Mouse (Mus musculus): ENCODE measurements around the gene Sh2b3.
"Not testable (repeated sequence)": the region's sequence is repeated elsewhere in the genome, so short reads cannot be mapped to it uniquely, and the experiment has no call there.

Sh2b3 gene

DNA sequence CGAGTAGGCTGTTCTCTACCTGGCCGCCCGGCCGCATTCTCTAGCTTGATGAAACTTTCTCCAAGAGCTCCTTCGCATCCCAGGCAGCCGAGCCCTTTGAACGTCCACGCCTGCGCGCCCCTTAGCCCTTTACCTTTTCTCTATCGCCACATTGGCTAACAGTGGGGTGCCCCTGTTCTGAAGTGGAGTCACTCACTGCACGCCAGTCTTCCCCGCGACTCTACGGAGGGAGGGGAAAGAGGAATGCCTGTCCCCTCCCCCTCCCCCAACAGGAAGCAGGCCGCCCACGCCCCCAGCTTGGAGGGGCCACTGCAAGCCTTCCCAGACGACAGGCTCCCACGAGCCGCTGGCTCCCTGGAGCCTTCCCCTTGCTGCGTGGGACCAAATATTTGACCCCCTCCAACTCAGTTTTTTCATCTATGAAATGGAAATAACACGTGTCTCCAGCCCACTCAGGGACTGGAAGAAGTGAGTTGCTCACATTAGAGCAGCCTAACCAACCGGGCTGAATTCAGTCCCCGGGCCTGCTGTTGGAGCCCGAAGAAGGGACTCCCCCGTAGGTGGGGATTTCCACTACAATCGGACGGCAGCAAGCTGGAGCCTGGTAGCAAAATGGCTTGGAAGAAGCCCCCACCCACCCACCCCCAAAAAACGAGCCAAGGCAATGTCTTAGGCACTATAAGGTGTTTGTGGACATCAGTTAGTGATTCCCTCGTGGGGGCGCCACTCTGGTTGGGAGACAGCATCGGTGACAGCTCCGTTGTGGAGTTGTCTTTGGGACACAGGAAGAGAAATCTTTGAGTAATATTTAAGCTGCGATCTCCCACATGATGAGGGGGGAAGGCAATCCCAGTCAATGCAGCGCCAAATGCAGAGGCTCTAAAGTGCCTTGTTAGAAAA lies at the start of gene Sh2b3:
Gene Sh2b3 (minus strand): TSS at position 206 of the 900 bp plus-strand sequence.
- in situ Hi-C loops (cut with MboI): no loop called here

DNA sequence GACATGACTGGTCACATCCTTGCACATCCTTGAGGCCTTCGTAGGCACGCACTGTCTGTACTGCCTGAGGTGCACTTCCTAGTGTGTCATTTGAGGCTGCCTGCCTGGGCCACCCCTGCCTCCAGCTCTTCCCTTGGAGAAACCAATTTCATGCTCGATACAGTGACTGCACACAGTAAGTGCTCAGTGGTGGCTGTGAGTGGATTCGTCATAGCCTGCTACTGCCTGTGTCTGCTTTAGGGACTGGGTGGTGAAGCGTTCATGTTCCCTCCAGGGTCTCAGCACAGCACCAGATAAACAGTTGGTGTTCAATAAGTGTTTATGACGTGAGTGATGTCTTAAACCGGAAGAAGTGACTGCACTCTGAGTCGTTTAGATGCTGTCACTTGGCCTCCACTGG lies 45.9 kb upstream of the Sh2b3 start:
- in situ Hi-C loops (cut with MboI): no loop called here

DNA sequence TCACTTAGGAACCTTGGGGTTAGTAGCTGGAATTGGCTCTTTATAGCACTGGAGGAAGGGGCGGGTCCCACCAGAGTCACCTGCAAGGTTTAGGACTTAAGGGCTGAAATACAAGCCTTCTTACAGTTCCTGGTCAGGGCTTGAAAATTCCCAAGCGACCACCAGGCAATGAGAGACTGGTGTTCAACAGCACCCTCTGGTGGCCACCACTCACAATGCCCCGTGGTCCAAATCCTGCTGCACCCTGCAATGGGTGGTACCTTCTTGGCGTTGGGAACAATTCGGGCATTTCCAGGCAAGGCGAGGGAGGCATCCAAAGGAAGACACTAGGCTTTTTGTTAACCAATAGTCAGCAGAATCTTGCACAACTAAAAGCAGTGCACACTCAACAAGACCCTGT lies 41.8 kb upstream of the Sh2b3 start:
- in situ Hi-C loops (cut with MboI): no loop called here

DNA sequence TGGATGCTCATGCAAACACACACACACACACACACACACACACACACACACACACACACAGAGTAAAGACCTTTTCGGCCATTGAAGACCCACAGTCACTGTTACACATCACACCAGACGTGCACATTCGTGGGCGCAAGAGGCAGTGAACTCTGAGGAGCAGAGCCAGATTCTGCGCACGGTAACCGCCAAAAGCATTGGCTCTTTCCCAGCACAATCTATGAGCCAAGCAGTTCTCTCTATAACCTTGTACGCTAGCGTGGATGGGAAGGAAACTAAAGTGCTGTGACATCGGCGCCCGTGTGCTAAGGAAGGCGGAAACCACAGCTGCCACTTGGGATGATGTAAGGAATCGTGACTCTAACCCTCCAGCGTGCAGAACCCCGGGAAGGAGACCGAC lies 41.3 kb upstream of the Sh2b3 start:
- in situ Hi-C loops (cut with MboI): no loop called here

DNA sequence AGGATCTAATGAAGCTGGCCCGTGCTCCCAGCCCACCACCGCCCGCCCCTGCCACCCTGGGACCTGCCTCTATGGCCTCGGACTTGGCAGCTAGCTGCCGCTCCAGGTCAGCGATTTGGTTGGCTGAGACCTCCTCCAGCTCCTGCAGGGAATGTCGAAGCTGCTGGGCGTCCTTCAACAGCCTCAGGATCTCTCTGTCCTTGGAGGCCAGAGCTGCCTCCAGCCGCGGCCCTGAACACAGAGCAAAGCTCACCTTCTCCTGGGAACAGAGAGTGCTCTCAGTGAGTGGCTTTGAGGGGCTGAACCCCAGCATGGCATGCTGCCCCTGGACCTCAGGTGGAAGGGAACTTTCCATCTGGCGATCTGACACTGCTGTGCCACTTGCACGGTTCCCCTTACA lies 39.5 kb upstream of the Sh2b3 start:
- in situ Hi-C loops (cut with MboI): no loop called here

DNA sequence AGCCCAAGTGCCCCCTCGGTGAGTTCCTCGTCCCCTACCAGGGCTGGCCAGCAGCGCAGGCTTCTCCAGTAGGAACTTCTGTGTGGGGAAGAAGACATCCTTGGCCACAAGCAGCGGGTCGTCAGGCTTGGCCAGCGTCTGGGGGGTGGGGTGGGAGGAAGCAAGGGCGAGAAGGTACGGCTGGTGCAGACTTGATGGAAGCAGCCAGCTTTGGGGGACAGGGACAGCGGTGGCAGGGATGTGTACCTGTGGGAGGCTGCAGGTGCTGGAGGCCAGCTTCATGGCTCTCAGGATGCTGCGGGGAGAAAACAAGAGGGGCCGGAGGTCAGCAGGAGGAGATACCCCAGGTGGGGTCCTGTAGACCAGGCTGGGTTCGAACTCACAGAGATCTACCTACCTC lies 37.6 kb upstream of the Sh2b3 start:
- in situ Hi-C loops (cut with MboI): no loop called here

DNA sequence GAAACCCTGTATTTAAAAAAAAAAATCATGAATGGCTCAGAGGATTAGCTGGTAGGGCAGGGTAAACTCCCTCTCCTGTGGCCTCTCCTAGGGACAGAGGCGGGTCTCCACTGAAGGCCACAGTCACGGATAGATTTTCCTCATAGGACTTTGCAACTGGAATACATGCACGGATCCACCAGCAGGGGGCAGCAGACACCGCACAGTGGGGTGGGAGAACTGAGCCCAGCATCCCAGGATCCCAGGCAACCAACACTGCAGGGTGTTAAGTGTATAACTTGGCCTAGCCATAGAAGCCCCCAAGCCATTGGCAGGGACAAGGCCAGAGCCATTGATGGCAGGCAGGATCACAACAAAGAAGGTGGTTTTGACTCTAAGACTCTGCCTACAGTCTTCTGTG lies 34.7 kb upstream of the Sh2b3 start:
- in situ Hi-C loops (cut with MboI): no loop called here

DNA sequence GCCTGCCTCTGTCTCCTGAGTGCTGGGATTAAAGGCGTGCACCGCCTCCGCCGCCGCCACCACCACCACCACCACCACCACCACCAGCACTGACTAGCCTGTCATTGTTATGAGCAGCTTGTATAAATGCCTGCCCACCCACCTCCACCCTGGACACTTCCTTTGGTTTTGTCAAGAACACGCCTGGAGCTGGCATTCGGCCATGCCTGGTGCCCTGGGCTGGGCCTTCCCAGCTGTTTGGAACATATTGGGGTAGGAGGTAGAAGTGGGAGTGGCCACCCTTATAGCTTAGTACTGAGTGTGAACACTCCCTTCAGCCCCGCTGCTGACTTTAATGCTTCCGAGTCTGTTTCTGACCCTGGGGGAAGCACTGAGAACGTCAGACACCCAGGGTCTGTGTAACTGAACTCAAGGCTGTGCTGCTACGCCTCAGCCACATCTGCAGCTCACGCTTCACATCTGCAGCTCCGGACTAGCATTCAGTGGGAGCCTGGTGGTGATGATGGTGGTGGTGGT lies 34.1 kb upstream of the Sh2b3 start:
- in situ Hi-C loops (cut with MboI): no loop called here

DNA sequence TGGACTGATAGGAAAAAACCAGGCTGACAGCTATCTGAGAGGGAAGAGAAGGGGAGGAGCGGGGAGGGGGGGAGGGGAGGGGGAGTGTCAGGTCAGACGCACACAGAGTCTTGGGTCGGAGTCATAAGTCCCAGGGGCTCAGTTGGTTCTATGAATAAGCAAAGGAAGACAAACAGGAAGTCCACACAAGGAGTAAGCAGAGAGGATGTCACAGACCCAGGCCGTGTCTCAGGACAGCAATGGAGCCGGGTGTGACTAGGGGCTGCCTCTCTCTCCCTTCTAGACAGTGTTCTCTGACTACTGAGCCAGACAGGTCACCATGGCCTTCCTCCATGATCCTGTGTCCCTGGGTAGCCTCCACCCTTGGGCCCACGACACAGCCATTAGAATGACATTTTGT lies 33.4 kb upstream of the Sh2b3 start:
- in situ Hi-C loops (cut with MboI): no loop called here

DNA sequence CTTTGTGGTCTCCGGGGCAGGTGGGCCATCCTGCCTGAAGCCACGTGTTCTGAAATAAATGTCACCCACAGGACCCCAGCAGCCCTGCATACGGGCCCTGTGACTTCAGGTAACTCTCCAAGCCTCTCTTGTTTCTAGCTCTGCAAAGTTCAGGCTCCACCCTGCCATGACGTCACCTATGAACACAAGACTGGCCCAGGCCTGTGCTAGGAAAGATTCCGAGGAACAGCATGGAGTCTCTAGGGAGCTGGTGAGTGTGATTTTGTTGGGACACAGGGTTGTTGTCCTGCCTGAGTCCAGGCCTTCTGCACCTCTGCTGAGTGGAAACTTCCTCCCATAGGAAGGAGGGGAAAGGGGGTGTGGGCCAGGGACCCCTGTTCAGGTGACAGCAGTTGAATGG lies 30.5 kb upstream of the Sh2b3 start:
- in situ Hi-C loops (cut with MboI): no loop called here

DNA sequence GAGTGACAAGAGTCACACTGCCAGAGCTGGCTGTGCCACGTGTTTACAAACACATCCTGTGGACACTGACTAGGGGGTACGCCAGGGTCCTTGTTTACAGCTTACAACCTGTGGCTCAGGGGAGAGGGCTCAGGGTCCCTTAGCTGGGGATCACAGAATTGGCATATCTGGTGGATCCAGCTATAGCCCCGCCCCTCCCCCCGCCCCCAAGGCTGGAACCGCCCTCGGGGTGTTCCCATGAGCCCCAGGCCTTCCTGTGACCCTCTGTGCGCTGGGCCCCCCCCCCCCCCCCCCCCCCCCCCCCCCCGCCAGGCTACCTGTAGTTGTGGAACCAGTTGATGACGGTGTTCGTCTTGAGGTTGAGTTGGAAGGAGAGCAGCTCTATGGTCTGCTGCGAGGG lies 26.9 kb upstream of the Sh2b3 start:
- in situ Hi-C loops (cut with MboI): no loop called here

DNA sequence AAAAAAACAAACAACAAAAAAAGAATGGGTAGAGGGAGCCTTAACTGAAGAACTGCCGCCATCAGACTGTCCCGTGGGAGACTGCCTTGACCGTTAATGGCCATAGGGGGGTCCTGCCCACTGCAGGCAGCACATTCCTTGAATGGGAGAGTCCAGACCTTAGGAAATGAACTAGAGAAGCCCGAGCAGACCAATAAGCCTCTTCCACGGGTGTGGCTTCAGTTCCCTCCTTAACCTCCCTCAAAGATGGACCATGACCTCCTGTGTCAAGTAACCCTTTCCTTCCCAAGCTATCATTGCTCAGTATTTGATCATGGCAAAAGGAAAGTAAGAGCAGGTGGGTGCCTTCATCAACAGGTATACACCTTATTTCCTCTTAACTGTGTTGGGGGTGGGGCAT lies 24.5 kb upstream of the Sh2b3 start:
- in situ Hi-C loops (cut with MboI): no loop called here

DNA sequence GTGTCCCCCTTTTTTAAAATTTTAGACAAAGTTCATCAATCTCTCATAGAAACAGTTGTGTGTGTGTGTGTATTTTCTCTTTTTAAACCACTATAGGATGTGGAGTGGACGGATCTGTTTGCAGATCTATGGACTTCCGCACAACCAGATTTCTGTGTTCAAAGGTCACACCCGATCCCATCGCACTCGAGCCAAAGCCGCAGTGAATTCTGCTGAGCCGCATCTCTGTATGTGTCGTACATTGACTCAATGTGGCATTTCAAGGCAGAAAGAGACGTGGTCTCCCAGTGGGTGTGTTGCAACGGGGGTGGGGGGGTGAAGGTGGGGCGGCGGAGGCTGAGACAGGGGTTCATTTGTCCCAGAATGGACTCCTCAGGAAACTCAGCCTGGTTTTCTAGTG lies 21.0 kb upstream of the Sh2b3 start:
- in situ Hi-C loops (cut with MboI): no loop called here

DNA sequence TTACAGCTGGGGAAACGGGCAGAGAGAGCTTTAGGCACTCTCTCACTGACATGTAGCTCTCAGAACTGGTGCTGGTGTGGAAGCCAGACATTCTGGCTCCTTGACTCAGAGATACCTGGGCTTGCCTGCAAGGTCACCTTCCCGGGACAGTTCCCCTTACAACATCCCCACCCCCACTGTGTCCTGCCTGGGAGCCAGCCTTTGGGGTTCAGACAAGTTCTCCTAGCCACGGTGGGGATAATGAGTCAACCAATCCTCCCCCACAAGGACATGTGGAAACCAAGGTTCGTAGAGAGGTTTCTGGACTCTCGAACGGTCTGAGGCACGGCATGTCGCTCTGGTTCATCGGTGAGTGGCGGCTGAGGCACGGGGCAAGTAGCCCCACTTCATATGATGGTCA lies 19.3 kb upstream of the Sh2b3 start:
- in situ Hi-C loops (cut with MboI): no loop called here

DNA sequence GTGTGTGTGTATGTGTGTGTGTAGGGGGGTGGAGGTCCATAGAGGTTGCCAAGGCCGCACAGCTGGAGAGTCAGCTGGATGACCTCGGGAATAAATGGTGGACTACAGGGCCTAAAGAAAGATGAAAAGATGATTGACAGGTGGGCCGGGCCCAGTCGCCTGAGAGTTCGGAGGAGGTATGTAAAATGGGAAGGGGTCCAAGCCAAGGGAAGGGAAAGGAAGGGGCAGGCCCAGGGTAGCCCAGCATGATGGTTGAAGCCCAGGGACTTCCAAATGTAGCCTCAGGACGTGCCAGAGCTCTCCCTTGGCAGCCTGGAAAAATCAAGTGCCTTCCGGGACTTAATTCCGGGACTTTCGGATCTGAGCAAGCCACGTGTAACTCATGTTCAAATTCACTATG lies 17.3 kb upstream of the Sh2b3 start:
- in situ Hi-C loops (cut with MboI): no loop called here

DNA sequence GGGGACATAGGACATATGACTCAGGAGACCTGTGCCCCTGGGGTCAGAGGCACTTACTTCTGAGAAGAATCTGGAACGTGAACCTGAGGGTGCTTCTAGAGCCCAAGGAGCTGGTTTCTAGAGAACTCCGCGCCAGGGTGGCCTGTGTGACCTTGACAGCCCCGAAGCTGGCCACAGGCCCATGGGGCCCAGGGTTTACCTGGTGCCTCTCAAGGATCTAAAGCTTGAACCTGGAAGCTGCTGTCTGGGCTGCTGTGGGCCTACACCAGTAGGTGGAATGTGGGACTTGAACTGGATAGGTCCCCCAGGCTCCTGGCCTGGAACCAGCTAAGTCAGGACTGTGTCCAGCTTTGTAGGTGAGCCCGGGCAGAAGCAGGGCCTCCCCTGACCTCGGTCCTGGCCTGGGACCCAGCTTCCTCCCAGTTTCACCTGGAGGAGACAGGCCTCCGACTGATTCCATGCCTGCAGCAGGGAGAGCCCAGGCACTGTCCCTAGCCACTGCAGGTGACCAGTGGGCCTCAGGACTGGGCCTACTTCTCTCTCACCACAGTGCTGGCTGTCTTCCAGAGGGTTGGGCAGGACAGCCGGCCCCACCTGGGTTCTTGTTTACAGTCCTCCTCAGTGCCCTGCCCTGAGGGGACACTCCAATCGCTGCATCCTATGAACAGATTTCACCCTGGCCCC lies 16.1 kb upstream of the Sh2b3 start:
- in situ Hi-C loops (cut with MboI): no loop called here

DNA sequence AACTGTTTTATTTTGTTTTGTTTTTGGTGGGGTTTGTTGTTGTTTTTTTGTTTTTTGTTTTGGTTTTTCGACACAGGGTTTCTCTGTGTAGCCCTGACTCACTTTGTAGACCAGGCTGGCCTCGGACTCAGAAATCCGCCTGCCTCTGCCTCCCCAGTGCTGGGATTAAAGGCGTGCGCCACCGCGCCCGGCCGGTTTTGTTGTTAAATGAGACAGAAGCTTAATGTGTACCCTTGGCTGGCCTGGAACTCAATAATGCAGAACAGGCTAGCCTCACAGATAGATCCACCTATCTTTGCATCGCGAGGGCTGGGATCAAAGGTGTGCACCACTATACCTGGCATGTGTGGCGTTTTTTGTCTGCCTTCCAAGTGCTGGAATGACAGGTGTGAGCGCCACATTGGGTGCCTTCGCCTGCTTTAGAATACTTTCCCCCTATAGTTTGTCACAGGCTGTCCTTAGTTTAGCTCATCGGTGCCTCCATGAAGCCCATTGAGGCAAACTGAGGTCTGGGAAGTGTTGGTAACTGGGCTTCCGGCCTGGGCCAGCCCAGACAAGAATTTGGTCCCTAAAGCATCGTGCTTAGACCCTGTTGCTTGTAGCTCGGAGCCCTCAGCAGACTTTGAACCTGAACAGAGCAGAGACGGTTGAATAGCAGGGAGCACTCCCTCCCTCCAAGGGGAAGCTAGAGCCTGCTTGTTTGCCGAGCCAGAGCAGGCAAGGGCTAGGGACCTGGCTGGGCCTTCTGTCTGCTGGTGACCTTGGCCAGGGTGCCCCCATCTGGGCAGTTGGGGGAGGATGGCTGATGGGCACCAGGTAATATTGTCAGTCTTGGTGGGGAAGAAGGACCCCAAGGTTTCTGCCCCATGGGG lies 12.3 kb upstream of the Sh2b3 start:
- in situ Hi-C loops (cut with MboI): no loop called here

DNA sequence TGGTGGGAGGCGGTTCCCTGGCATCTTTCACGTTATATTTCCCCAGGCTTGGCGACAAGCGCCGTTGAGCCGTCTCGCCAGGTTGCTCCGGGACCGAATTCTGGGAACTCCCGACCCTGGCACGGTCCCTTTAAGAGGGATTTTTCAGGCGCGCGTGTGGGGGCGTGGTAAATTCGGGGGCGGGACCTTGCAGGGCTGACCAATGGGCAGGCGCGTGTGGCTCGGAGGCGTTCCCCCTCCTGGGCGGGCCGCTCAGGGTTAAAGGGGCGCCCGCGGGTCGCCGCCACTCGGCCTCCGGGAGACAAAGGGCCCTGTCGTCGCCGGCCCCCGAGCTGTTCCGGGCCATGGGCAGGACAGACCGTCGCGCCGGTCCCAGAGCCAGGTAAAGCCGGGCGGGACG lies 11.3 kb upstream of the Sh2b3 start, which contains the start of gene Pheta1:
Gene Pheta1 (plus strand): TSS at position 242 of the 400 bp plus-strand sequence.
- in situ Hi-C loops (cut with MboI): no loop called here

DNA sequence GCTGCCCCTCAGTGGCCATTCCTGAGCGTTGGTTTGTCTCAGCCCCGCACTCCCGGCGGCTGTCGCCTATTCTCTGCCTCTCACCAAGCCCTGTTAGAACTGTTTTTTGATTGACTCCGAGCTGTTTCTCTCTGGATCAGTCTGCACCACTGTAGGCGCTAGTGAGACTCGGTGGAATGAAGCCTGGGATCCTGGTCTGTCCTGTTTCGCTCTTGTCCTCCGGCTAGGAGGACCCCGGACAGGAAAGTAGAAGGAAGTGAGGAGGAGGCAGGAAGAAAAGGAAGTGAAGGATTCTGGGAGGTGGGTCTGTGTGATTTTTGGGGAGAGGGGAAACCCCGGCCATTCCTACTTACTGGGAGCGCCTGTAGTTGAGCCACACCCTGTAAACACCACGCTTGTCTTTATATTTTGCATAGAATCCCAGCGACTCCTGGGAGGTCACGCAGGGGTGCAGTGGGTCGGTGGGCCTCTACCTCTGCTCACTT lies 10.6 kb upstream of the Sh2b3 start:
- in situ Hi-C loops (cut with MboI): no loop called here

DNA sequence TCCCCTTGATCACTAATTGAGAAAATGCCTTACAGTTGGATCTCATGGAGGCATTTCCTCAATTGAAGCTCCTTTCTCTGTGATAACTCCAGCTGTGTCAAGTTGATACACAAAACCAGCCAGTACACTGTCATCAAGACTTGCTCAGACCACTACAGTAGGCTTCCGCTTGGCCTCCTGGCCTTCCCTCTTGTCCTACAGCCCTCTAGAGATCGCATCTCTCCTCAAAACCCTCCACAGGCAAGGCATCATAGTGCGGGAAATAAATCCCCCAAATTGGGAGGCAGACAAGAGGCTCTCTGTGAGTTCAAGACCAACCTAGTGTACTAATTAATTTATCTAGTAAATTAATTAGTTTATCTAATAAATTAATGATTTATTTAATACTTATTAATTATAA lies 9.8 kb upstream of the Sh2b3 start:
- in situ Hi-C loops (cut with MboI): not testable (repeated sequence)

DNA sequence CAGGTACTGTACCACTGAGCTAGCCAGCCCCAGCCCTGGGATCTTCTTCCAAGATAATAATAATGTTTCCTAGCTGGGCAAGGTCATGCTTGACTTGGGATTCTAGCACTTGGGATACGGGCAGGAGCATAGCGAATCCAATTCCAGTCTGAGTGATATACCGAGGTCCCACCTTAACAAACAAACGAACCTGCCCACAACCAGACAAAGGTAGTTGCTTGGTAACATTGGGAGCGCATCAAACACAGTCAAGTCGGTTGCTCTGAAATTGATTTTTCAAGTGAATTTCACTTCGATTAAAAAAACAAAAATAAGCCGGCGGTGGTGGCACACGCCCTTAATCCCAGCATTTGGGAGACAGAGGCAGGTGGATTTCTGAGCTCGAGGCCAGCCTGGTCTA lies 8.9 kb upstream of the Sh2b3 start:
- in situ Hi-C loops (cut with MboI): no loop called here

DNA sequence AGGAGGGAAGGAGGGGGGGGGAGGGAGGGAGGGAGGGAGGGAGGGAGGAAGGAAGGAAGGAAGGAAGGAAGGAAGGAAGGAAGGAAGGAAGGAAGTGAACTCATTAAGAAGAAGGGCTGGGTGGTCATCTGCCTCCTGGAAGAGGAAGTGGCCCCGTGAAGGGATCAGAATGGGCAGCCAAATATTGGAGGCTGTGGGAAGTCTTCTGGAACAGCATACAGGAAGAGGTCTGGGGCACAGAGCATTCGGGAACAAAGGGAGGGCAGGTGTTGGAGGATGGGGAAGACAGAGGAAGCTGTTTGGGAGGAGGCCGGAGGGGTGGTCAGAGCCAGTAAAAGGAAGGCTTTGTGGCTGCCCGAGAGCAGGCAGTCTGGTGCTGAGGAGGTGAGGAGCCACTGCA lies 7.9 kb upstream of the Sh2b3 start:
- in situ Hi-C loops (cut with MboI): no loop called here

Measured in mature B cell (primary cell).